Mouse (Mus musculus): ENCODE data around the gene Fam32a.

GRCm38 (mm10) chr8:72240951-72241350 lies 21.4 kb downstream of the Fam32a start:
- TF ChIP-seq MAX (IDR thresholded peaks at IDR 0.05): no peak
- TF ChIP-seq CTCF (IDR thresholded peaks at IDR 0.05; ENCODE audit: control insufficient read depth, insufficient read depth, insufficient read length): no peak
- no peak for TF ChIP-seq USF1 (IDR thresholded peaks at IDR 0.05; ENCODE audit: low read depth)
- no peak for TF ChIP-seq FOSL1 (IDR thresholded peaks at IDR 0.05; ENCODE audit: insufficient read depth, low read length, poor library complexity, severe bottlenecking)
- TF ChIP-seq MYOG (IDR thresholded peaks at IDR 0.05; ENCODE audit: control insufficient read depth, extremely low read depth, insufficient read length): no peak
- TF ChIP-seq MYOD1 (IDR thresholded peaks at IDR 0.05; ENCODE audit: control insufficient read depth, insufficient read length, low read depth): no peak

Measured in C2C12 (cell line).